Mouse (Mus musculus) megakaryocyte, adult 5-6 weeks (primary cell): Measurements from ENCODE around the gene Sco1. TPM values are rescaled to one million over a fixed set of nuclear protein-coding genes. Genes with fewer than 3 reads are reported as not detected.

Experiments
- ATAC-seq: 2 replicates; pipeline ENCODE4 v1.8.0; 2016; ENCODE audit warnings: mild to moderate bottlenecking, inconsistent platforms; ENCODE audit not compliant: poor library complexity, severe bottlenecking
- total RNA-seq, 2 experiments: library from RNA; stranded (forward) in 1 of 2; stranded (reverse) in 1 of 2; fragments of 153-499, 151-499 nt in 1 of 2; fragments of 221-1000, 200-1000 nt in 1 of 2; gene quantifications; 2 replicates each; pipeline versions ENCODE4 v1.2.3 to v1.2.4; 2015 to 2017

Gene Sco1
- total RNA-seq, 2 experiments from 2014 or later: 5.5 to 19.1 TPM

DNA sequence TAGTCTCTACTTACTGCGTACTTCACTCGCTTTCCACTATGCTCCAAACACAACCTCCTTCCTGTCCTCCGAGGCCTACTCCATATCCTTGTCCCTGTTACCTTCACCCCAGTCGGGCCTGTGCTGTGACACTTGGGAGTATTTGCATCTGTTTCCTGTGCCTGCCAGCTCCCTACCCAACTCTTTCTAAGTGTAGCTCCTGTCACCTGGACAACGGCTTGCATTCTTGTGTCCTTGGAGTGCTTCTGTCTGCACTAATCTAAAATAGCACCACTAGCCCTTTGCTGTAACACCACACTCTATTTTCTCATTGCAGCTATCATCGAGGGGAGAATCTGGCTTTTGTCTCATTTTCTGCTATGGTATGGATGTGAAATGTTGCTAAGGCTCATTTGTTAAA is 12.0 kb upstream of the Sco1 start:
- no peak for ATAC-seq

- ATAC-seq: no peak
Observed at GRCm38 (mm10) chr11:67043007-67043406, 9.5 kb upstream of the Sco1 start.

GRCm38 (mm10) chr11:67044959-67045358 is 7.5 kb upstream of the Sco1 start:
- ATAC-seq: no peak

DNA sequence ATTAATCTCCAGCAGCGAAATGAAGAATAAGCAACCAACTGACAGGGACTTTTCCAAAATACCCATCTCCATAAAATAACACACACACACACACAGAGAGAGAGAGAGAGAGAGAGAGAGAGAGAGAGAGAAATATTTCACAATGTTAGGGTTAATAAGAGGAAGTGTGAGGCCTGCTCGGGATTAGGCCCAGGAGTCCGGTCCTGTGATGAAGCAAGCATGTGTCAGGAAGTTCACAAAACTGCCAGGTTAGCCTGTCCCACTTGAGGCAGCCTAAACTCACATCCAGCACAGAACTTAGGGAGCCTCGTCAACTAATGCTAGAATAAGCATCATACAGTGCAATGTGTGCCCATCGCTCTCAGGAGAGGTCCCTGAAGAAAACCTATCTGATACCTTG is 5.3 kb upstream of the Sco1 start:
- ATAC-seq: peak; percentile 85

- ATAC-seq: no peak
Observed at GRCm38 (mm10) chr11:67048496-67048895, 4.0 kb upstream of the Sco1 start.

GRCm38 (mm10) chr11:67049256-67049655 is 3.2 kb upstream of the Sco1 start:
- ATAC-seq: no peak

DNA sequence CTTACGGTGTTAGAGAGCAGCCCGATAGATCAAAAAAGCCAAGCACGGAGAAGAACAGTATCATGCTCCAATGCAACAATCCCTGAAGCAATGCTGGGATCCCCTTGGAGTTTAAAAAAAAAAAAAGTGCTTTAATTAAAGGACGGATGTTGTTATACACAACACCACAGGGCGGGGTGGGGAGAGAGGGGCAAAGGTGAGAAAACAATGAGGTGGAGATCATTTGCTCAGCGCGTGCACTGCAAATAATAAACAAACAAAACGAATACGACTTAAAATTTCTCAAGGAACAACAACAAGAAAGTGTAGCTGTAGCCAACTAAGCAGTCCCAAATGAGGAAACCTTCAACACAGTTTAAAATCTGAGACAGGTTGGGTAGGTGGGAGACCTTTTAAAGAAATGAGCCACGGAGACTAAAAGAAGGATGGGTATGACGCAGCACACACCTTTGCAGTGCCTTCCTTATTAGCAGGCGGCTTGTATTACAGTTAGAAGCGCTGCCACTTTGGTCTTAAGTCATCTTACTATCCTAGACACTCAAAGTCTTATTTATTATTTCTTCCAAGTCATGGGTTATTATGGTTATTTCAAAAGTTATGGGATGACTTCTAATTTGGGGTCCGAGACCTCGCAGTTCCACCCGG is 672 bp upstream of the Sco1 start:
- ATAC-seq: 0 out of 2 replicates have a peak, but pooled peaks have one; percentile 16

GRCm38 (mm10) chr11:67054754-67055365 is 2.4 kb downstream of the Sco1 start:
- no peak for ATAC-seq

DNA sequence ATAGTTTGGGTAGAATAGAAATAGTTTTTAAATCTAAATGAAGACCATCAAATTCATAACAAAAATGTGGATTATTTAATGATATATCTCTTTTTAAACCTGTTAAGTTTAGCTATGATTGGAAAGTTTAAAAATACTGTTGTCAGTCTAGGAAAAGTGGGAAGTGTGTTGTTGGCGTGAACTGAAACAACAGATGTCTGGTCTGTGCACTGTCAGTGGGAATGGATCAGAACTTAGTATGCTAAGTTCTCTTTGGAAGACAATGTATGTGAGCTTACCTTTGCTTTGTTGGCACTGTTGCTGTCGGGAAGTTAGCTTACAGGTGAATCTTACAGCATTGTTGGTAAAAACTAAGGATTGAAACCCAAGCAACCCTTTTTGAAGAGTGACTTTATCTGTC is 8.8 kb downstream of the Sco1 start:
- no peak for ATAC-seq

DNA sequence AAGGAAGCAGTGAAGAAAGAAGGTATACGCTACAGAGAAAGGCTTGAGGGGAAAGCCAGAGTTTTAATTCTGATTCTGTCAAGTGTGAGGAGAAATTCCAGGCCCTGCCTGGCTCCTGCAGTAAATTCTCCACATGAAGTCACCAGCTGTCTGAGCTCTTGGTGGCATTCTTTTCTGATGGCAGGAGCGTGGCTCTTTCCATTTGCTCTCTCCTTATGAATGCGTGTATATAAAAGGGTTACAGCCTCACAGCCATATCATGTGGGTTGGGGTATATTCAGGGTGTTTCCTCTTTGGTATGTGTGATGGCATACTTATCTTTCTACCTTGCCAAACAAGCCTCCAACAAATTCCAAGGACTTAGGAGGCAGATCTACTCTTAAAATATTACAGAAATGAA is 10.3 kb downstream of the Sco1 start:
- ATAC-seq: no peak

DNA sequence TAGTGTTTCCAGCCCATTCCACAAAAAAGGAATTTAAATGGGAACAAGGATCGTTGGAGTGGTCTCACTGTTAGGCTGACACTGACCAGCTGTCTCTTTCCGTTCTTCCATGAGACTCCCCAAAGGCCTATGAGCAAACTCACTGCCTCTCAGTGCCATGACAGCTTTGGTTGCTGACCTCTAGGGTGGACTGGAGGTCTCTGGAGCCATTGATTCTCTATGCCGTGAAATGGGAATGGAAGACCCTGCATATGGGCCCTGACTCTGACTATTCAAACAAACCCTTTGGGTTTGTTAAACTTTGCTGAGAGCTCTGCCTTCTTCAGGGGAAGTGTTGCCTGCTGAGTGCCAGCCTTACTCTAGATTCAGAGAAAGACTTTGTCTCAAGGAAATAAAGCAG is 15.3 kb downstream of the Sco1 start:
- ATAC-seq: no peak

- no peak for ATAC-seq
Observed at GRCm38 (mm10) chr11:67072615-67073130, 20.2 kb downstream of the Sco1 start.

DNA sequence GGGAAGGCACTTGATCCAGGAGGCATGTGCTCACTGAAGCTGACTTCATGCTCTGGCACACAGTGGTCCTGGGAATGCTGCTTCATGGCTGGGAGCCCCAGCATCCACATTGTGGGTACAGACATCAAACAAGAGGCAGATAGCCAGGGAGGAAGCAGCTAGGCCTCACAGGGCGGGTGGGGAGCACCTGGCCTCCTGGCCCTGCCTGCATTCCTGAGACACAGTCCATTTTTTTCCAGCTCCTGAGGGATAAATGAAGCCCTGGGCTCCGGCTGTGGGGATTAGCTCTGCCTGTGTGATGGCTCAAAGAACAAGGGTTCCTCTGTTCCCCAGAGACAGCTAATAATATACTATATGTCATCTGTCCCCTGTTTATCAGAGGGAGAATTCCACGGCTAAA is 22.6 kb downstream of the Sco1 start:
- ATAC-seq: no peak

GRCm38 (mm10) chr11:67076781-67077180 is 24.3 kb downstream of the Sco1 start:
- no peak for ATAC-seq

DNA sequence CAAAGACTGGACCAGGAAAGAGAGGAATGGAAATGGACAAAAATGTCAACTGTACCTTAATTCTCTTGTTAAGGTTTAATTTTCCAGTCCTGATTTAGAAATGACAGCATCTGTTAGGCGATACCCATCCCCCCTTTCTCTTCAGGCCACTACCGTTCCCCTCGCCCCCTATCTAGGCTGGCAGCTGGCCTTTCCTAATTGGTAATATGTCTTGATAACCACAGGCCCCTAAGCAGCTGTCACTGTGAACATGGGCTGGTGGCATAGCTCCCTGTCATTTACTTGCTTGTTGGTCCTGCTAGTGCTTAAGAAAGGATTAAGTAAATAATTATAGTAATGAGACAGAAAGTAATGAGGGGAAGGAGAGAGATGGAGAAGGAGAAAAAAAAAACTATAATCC is 25.0 kb downstream of the Sco1 start:
- ATAC-seq: no peak

DNA sequence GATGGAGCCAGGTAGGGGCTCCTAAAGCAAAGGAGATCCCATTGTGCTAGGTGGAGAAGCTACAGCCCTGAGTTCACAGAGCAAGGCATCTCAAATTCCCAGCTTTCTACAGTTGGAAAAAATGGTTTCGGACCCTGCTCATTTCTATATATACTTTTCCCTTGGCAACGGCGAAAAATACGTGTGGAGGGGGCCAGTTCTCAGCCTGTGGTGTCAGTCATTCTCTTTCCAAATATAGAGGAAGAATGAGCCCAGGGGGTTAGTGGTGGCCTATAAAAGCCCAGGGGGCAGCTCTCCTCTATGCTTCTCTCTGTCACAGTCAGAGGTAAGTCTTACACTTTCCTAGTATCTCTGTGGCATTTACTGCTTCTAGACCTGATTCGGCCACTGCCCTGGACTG is 25.5 kb downstream of the Sco1 start, which contains the start of gene Myh3:
Myh3 (plus strand) TSS at position 301 of the 400 bp plus-strand sequence.
- no peak for ATAC-seq

DNA sequence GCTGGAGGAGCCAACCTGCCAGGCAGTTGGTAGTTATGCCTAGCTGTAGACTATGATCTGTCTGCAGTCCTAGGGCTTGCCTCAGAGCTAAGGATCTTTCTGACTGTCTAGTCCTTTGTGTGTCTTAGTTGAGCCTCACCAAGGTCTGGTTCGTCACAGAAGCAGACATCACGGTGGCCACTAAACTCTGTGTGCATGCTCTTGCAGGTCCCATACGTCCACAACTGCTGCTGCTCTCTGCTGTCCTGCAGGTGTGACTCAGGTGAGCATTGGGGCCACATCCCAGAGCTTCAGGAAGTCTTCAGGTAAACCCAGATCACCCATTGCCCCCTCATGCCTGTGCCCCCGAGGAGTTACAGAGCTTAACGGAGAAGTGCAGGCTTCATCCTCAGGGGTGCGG is 26.4 kb downstream of the Sco1 start:
- no peak for ATAC-seq

- ATAC-seq: no peak
Observed at GRCm38 (mm10) chr11:67079740-67080139, 27.3 kb downstream of the Sco1 start.

DNA sequence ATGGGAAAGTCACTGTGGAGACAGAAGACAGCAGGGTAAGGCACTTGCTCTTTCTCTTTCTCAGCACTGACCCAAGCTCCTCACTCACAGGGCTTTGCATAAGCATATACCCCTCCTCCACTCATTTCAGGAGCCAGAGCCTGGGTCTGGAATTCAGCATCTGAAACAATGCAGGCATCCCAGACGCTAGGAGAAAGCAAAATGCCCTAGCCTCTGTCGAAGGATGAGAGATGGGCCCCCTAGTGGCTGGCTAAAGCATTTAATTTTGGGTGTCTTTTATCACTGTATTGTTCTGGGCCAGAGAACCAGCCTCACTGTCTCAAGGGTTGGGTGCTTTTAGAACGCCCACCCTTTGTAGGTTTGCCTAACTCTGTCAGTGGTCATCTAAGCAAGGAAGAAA is 27.7 kb downstream of the Sco1 start:
- ATAC-seq: peak; percentile 87

DNA sequence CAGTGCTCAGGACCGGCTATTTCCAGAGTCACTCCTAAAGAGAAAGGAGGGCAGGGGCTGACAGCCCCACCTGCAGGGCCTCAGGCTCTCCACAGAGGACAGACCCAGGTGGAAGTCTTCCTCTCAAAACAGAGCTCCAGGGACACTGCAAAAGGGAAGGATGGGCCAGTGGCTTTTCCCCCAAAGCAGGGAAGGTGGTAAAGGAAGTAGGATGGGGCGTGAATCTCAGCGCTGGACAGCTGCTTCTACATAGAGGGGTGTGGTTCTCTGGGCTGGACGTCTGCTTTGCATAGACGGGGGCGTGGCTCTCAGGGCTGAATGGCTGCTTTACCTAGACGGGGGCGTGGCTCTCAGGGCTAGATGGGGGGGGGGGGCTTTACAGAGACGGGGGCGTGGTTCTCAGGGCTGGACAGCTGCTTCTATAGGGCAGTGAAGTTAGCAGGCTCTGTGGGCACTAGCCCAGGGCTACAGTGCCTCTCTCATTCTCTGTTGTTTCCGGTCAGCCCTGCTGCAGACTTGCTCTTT is 28.7 kb downstream of the Sco1 start:
- peak; percentile 44 for ATAC-seq

GRCm38 (mm10) chr11:67082188-67082587 is 29.7 kb downstream of the Sco1 start:
- no peak for ATAC-seq

DNA sequence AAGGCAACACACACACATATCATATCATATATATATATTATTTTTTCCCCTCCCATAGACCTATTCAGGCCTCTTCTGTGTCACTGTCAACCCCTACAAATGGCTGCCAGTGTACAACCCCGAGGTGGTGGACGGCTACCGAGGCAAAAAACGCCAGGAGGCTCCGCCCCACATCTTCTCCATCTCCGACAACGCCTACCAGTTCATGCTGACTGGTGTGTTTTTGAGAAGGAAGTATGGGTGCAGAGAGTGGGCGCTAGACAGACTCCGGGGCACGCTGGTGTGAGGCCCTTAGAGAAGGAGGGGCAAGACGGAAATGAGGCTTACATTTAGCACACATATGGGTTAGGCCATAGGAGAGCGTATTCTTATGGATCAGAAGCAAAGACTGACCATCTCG is 30.3 kb downstream of the Sco1 start:
- ATAC-seq: no peak
